Mouse (Mus musculus) liver, embryonic 14.5 days (tissue): ENCODE results near the gene Nfatc4. TPM values are rescaled to one million over a fixed set of nuclear protein-coding genes. Genes with fewer than 3 reads are reported as not detected.
A peak's percentile ranks its signal among the peaks of the same experiment; 100 is the strongest.

Source experiments
- ATAC-seq: fragments of 200-750 bp; cut with Nextera tagmentation; 2 replicates; pipeline ENCODE4 v1.8.0; 2017; ENCODE audit warnings: moderate number of reproducible peaks, mild to moderate bottlenecking, moderate library complexity; ENCODE audit not compliant: insufficient read depth
- DNase-seq, 3 experiments: peaks; one replicate each; pipeline ENCODE4 v3.0.0-alpha.2; 2012 to 2013; ENCODE audit warnings: low read depth in 3 of 3, low spot score in 3 of 3
- H3K27ac ChIP-seq: fragments of 300-500 bp; sonication (generic); 2 replicates; pipeline ENCODE4 v1.5.1; 2014; ENCODE audit warnings: moderate library complexity, mild to moderate bottlenecking, control low read depth, inconsistent platforms
- H3K27me3 ChIP-seq: fragments of 300-500 bp; sonication (generic); 2 replicates; pipeline ENCODE4 v1.6.1; 2014; ENCODE audit warnings: mild to moderate bottlenecking, low read length, moderate library complexity; ENCODE audit not compliant: control insufficient read depth, insufficient read depth
- H3K36me3 ChIP-seq: fragments of 300-500 bp; sonication (generic); replicated peaks from 2 replicates; pipeline ENCODE4 v1.6.1; 2014; ENCODE audit warnings: low read depth; ENCODE audit not compliant: control insufficient read depth, insufficient read depth
- H3K4me1 ChIP-seq, 2 experiments: fragments of 200-500 bp in 1 of 2; fragments of 300-500 bp in 1 of 2; sonication (generic) in 1 of 2; replicated peaks; 2 replicates each; pipeline ENCODE4 v1.6.1; 2012 to 2014; ENCODE audit warnings: antibody characterized with exemption in 1 of 2, inconsistent platforms in 1 of 2, low read length in 1 of 2; ENCODE audit not compliant: control insufficient read depth in 2 of 2, insufficient read depth in 2 of 2
- H3K4me2 ChIP-seq: fragments of 300-500 bp; sonication (generic); 2 replicates; pipeline ENCODE4 v1.6.1; 2014; ENCODE audit warnings: low read depth, mild to moderate bottlenecking, control low read depth, moderate library complexity
- H3K4me3 ChIP-seq, 2 experiments: fragments of 200-500 bp in 1 of 2; fragments of 300-500 bp in 1 of 2; sonication (generic) in 1 of 2; 2 replicates each; pipeline ENCODE4 v1.5.1; 2012 to 2014; ENCODE audit warnings: low read depth in 2 of 2, low read length in 2 of 2, mild to moderate bottlenecking in 2 of 2, control low read depth in 1 of 2, inconsistent platforms in 1 of 2, moderate library complexity in 1 of 2; ENCODE audit not compliant: insufficient read depth in 1 of 2
- H3K9ac ChIP-seq: fragments of 300-500 bp; sonication (generic); replicated peaks from 2 replicates; pipeline ENCODE4 v1.6.1; 2014; ENCODE audit warnings: mild to moderate bottlenecking, control low read depth, moderate library complexity
- H3K9me3 ChIP-seq: fragments of 300-500 bp; sonication (generic); 2 replicates; pipeline ENCODE4 v1.6.1; 2016; ENCODE audit warnings: low read length, mixed read lengths; ENCODE audit not compliant: control insufficient read depth
- CTCF ChIP-seq: IDR thresholded peaks from 2 replicates; pipeline ENCODE4 v1.5.1; 2016; ENCODE audit warnings: antibody characterized with exemption, low read depth, control low read depth
- EP300 ChIP-seq: IDR thresholded peaks from 2 replicates; pipeline ENCODE4 v1.6.1; 2016; ENCODE audit warnings: antibody characterized with exemption, low read depth
- WGBS: fragments of 180-500 bp; shearing (Covaris S2); extraction: QIAGEN DNeasy Blood & Tissue Kit; methylation state at CpG from one replicate; pipeline ENCODE4 v1.1.7; 2014; ENCODE audit not compliant: insufficient replicate concordance; 5-methylcytosine and 5-hydroxymethylcytosine counted together
- polyA plus RNA-seq, 2 experiments: library from polyadenylated mRNA; depleted of rRNA in 1 of 2; stranded (reverse) in 1 of 2; unstranded in 1 of 2; fragments of >200 nt; fragmentation: Nextera tagmentation in 1 of 2; extraction: Ambion mirVana in 1 of 2; gene quantifications; 2 replicates each; pipeline versions ENCODE4 v1.2.1 to v1.2.3; 2012 to 2014

Nfatc4 gene
- polyA plus RNA-seq, 2 experiments = 0.33 to 1.0 TPM

GRCm38 (mm10) chr14:55793946-55794345 is 29.0 kb upstream of the Nfatc4 start:
- peaks cover 3 to 6% of the 10 kb centered on the region in 2 experiments for H3K4me1 ChIP-seq
- H3K9me3 ChIP-seq = no peaks in the 10 kb centered on the region
- H3K27ac ChIP-seq = no peak overlapping the region
- no peaks in the 10 kb centered on the region for H3K27me3 ChIP-seq
- TF ChIP-seq CTCF (no peak), EP300 (no peak)
- ATAC-seq (no peak), DNase-seq (no peak)
- no peak overlapping the region for H3K9ac ChIP-seq
- 52% methylated on average over 2 of the region's 2 CpGs for WGBS
- H3K36me3 ChIP-seq = no peaks in the 10 kb centered on the region
- no peak overlapping the region for H3K4me3 ChIP-seq
- no peak overlapping the region for H3K4me2 ChIP-seq

GRCm38 (mm10) chr14:55795380-55796163 is 27.4 kb upstream of the Nfatc4 start:
- Histone ChIP-seq H3K36me3 (no peaks in the 10 kb centered on the region), H3K4me1 (peaks cover 3 to 6% of the 10 kb centered on the region in 2 experiments), H3K4me2 (no peak overlapping the region), H3K4me3 (no peak overlapping the region), H3K9ac (no peak overlapping the region), H3K27me3 (no peaks in the 10 kb centered on the region), H3K27ac (no peak overlapping the region), H3K9me3 (no peaks in the 10 kb centered on the region)
- no peak for TF ChIP-seq CTCF
- no peak for TF ChIP-seq EP300
- ATAC-seq (no peak), DNase-seq (no peak)
- 52% methylated on average over 15 of the region's 15 CpGs for WGBS

GRCm38 (mm10) chr14:55814885-55815284 is 8.1 kb upstream of the Nfatc4 start:
- WGBS = 22% methylated on average over 16 of the region's 16 CpGs
- Histone ChIP-seq H3K36me3 (no peaks in the 10 kb centered on the region), H3K27ac (no peak overlapping the region), H3K4me3 (peak overlapping the region; percentile 21 to 35), H3K9ac (no peak overlapping the region), H3K4me1 (no peaks in the 10 kb centered on the region), H3K27me3 (no peaks in the 10 kb centered on the region), H3K4me2 (peak overlapping the region; percentile 57), H3K9me3 (no peaks in the 10 kb centered on the region)
- no peak for TF ChIP-seq CTCF
- no peak for TF ChIP-seq EP300
- DNase-seq (no peak), ATAC-seq (no peak)

- WGBS = 19% methylated on average over 17 of the region's 17 CpGs
- TF ChIP-seq CTCF (no peak), EP300 (no peak)
- H3K9me3 ChIP-seq = no peaks in the 10 kb centered on the region
- DNase-seq (no peak), ATAC-seq (no peak)
- no peaks in the 10 kb centered on the region for H3K4me1 ChIP-seq
- peak overlapping the region; percentile 21 to 35 for H3K4me3 ChIP-seq
- H3K4me2 ChIP-seq = peak overlapping the region; percentile 57
- H3K27ac ChIP-seq = no peak overlapping the region
- H3K27me3 ChIP-seq = no peaks in the 10 kb centered on the region
- no peak overlapping the region for H3K9ac ChIP-seq
- no peaks in the 10 kb centered on the region for H3K36me3 ChIP-seq
Measured at GRCm38 (mm10) chr14:55815310-55815751, 7.6 kb upstream of the Nfatc4 start.

- 64% methylated on average over 7 of the region's 7 CpGs for WGBS
- ATAC-seq (no peak), DNase-seq (no peak)
- Histone ChIP-seq H3K27ac (no peak overlapping the region), H3K36me3 (no peaks in the 10 kb centered on the region), H3K27me3 (peaks cover 24% of the 10 kb centered on the region), H3K4me2 (no peak overlapping the region), H3K4me3 (no peak overlapping the region), H3K9ac (no peak overlapping the region), H3K9me3 (no peaks in the 10 kb centered on the region), H3K4me1 (peaks cover 0 to 3% of the 10 kb centered on the region in 2 experiments; a peak in 2 of 4 replicates)
- TF ChIP-seq CTCF = no peak
Measured at GRCm38 (mm10) chr14:55819845-55820405, 3.0 kb upstream of the Nfatc4 start.
